Mouse (Mus musculus) gastrocnemius, adult 18-20 months (tissue): ENCODE results near the gene Uap1l1. TPM values are rescaled to one million over a fixed set of nuclear protein-coding genes. Genes with fewer than 3 reads are reported as not detected.
"Not testable (repeated sequence)": the region's sequence is repeated elsewhere in the genome, so short reads cannot be mapped to it uniquely, and the experiment has no call there.

Source experiments
- DNase-seq: peaks from one replicate; pipeline ENCODE4 v3.0.0; 2021; ENCODE audit warnings: low spot score
- long read RNA-seq, 2 experiments: library from polyadenylated mRNA; stranded (forward); transcript quantifications; one replicate each; pipeline ENCODE4 v2.0.0; 2021
- total RNA-seq, 2 experiments: library from RNA; stranded (reverse); gene quantifications; 2 replicates each; pipeline ENCODE4 v1.2.3; 2021

The Uap1l1 gene
- 1 to 10 TPM; 3.8 to 5.7 TPM for total RNA-seq
- long read RNA-seq, experiment 1, partial matches to known transcripts = 0 of 3 reads
- long read RNA-seq, experiment 1, other reads (novel, unspliced or antisense) = 1 of 3 reads
- long read RNA-seq, experiment 2, partial matches to known transcripts = 0 of 3 reads
- long read RNA-seq, experiment 2, other reads (novel, unspliced or antisense) = 1 of 3 reads

DNA sequence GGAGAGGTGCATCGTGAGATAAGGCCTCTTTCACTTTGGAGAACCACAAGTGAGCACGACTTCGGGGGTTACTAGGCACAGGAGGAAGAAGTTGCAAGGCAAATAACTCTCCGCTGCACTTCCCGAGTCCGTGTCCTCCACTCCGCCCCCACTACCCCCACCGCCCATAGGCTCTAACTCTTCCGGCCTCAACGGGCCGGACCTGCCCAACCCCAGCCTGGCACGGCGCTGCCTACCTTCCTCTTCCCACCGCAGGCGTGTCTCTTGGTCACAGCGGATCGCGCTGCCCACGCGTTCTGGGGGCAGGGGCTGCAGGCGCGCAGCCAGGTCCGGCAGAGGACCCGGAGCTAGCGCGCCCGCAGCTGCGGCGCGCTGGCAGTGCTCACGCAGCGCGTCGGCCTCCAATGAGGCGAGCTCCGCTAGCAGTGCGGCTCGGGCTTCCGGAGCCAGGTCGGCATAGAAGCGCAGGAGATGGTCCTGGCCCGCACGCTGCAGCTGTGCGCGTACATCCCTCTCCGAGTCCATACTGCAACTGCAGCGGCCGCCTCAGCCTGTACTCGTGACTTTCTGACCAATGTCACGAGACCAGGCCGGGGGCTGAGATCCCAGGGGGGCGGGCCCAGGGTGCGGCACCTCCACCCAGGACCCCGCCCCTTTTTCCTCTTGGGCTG, at the start of gene Uap1l1:
Gene Uap1l1, minus strand, starts transcription at position 592 of the 671 bp plus-strand sequence.
- DNase-seq = peak; percentile 80

DNA sequence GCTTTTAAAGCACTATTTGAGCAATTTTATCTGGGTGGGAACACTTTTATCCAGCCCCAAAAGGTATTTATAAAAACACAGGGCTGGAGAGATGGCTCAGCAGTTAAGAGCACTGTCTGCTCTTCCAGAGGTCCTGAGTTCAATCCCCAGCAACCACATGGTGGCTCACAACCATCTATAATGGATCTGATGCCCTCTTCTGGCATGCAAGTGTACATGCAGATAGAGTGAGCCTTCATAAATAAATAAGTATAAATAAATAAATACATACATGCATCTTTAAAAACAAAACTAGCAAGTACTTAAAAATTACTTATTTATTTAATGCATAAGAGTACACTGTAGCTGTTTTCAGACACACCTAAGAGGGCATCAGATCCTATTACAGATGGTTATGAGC, 48.0 kb upstream of the Uap1l1 start:
- DNase-seq = not testable (repeated sequence)

DNA sequence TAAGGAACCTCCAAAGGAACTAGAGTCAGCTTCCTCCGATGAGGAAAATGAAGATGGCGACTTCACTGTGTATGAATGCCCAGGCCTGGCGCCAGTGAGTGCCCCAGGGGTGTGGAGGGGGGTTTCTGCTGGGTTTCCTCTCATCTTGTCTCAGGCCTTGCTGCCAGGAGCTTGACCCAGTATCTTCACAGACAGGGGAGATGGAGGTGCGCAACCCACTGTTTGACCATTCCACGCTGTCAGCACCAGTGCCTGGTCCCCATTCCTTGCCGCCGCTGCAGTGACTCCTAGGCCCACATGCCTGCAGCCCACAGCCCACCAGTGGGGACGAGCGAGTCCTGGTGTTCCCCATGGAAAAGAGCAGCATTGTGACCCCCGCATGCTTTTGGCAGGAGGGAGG, 43.4 kb upstream of the Uap1l1 start:
- no peak for DNase-seq

DNA sequence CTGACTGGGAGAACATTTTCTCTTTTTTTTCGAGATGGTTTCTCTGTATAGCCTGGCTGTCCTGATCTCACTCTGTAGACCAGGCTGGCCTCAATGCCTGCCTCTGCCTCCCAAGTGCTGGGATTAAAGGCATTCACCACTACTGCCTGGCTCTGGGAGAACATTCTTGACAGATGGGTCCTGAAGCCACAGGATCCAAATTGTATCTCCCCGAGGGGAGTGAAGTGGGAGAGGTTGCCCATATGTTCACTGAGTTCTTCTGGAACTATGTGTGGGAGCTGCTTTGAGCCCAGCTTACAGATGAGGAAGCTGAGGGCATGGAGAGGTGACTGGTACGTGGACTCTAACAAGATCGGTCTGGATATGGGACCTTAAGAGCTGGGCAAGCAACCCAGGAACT, 38.5 kb upstream of the Uap1l1 start:
- DNase-seq = no peak

DNA sequence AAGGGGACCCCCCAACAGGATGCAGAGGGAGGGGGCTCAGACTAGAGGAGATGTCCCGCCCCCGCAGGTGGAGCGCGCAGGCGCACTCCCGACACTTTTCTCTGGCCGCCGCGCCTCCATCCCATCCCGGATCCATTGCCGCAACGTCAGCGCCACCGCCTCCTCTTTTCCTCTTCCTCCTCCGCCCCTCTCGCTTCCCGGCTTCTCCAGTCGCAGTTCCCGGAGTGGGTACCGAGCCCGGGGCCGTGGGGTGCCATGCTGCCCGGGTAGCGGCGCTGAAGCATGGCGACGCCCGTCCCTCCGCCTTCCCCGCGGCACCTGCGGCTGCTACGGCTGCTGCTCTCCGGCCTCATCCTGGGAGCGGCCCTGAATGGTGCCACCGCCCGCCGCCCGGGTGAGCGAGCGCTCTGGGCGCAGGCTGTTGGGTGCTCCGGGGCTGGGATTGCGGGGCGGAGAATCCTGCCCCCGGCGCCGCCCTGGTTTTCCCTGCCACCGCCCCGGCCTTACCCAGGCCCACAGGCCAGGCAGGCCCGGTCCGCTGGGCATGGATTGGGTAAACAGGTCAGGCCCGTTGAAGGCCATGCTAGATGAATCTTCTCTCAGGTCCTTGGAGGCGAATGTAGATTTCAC, 37.6 kb upstream of the Uap1l1 start:
- DNase-seq = peak; percentile 61

DNA sequence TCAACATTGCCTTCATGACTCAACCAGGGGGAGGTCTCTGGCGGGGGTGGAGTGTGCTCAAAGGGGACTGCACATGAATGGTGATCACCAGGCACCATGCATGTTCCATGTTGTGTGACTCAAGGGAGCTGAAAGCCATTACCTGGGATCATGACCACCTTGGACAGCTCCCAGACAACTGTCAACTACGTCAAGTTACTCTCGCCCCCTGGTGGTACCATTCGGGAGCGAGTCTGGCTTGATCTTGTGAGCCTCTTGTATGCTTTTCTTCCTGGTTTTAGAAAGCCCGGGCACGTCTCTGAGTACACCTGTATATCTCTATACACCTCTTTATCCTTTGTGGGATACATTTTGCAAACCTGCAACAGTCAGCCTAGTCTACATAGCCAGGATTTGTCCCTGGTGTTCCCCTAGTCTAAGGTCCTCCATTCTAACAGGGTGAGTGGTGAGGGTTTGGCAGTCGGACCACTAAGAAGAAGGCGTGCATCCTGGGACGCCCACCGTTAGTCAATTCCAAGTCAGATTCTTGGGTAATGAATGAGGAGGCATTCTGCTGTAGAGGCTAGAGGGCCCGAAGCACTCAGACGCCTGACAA, 37.0 kb upstream of the Uap1l1 start:
- DNase-seq = peak; percentile 38

DNA sequence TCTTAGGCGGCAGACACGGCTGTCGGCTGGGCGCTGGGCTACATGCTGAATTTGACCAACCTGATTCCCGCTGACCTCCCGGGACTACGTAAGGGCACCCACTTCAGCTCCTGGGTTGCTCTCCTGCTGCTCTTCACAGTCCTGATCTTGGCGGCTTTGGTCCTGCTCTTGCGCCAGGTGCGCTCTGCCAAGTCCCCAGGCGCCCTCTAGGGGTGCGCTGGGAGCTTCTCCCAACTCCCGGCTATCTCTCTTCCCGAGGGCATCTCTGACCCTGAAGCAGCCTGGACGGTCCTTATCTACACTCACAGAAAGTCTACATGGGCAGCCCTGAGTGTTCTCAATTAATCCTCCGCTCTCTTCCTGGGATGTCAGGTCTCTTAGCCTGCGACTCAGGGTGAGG, 35.3 kb upstream of the Uap1l1 start:
- DNase-seq = peak; percentile 62

DNA sequence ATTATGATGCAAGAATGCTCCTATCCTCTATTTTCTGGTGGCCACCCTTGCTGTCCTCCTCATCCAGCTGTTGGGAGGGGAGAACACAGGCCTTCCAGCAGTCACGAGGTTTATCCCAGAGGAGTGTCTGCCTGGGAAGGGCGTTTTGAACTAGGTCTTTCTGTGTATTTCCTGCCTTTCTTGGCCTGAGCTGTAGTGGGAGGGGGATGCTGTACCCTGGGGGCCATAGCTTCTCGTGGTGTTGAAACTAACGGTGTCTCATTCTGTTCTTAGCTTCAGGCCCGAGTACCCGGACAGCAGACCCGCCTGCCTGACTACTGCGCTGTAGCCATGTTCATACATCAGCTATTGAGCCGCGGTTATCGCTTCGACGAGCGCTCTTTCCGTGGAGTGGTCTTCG, 34.8 kb upstream of the Uap1l1 start:
- peak; percentile 80 for DNase-seq

DNA sequence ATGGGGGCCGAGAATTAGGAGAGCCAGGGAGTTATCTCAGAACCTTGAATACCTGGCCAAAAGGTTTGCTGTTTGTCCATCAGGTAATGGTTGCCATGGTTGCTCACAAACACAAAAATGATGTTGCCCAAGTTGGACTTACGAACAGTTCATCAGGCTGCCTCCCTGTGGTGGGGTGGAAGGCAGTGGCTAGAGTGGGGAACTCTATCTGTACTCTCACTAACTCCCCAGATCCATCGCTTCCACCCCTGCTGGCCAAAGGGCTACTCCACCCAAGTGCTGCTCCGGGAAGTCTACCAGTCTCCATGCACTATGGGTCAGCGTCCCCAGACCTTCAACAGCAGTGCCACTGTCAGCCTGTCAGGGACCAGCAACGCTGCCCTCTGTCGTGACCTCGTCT, 33.6 kb upstream of the Uap1l1 start, which contains the start of gene Npdc1:
Gene Npdc1, plus strand, starts transcription at position 301 of the 400 bp plus-strand sequence.
- DNase-seq = no peak

DNA sequence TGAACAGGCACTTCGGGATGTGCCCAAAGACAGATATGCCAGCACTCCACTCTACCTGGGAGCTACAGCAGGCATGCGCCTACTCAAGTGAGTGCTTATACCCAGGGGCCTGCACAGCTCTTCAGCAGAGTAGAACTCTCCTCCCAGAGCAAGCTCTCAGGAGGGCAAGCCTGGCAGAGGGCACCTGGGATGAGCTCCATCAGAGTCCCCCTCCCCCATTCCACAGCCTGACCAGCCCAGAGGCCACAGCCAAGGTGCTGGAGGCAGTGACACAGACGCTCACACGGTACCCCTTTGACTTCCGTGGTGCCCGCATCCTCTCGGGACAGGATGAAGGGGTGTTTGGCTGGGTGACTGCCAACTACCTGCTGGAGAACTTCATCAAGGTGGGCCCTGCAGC, 32.6 kb upstream of the Uap1l1 start:
- DNase-seq = no peak

DNA sequence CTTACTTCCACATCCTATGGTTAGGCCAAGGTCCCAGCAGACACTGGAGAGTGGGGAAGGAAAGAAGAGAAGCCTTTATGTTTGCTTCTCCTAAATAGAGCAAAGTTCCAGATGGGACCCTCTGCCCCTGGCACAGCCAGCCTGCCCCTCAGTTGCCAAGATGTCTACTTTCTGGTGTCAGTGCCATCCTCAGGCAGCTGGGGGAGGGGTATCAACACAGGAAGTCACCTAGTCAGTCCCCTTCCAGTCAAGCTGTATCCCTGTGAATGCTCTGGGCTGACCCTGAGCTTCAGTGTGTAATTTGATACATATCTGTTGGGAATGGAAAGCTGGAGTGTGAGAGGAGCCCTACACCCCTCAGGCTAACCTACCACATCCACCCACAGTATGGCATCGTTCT, 31.5 kb upstream of the Uap1l1 start:
- no peak for DNase-seq

DNA sequence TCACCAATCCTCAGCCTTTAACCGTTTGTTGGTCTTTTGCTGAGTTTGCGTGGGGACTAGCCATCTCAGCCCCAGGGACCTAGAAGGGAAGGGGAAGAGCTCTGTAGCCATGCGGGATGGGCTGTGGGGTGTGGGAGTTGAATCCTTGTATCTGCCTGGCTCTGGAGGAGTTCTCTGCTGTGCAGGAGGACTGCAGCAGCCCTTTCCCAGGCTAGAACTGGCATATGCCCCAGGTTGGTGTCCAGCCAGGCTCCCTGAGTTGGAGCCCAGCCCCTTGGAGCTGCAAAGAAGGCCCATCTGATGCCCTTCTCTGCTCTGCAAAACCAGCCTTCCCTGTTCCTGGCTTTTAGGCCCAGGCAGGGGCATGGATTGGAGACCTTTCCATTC, 31.1 kb upstream of the Uap1l1 start:
- no peak for DNase-seq

DNA sequence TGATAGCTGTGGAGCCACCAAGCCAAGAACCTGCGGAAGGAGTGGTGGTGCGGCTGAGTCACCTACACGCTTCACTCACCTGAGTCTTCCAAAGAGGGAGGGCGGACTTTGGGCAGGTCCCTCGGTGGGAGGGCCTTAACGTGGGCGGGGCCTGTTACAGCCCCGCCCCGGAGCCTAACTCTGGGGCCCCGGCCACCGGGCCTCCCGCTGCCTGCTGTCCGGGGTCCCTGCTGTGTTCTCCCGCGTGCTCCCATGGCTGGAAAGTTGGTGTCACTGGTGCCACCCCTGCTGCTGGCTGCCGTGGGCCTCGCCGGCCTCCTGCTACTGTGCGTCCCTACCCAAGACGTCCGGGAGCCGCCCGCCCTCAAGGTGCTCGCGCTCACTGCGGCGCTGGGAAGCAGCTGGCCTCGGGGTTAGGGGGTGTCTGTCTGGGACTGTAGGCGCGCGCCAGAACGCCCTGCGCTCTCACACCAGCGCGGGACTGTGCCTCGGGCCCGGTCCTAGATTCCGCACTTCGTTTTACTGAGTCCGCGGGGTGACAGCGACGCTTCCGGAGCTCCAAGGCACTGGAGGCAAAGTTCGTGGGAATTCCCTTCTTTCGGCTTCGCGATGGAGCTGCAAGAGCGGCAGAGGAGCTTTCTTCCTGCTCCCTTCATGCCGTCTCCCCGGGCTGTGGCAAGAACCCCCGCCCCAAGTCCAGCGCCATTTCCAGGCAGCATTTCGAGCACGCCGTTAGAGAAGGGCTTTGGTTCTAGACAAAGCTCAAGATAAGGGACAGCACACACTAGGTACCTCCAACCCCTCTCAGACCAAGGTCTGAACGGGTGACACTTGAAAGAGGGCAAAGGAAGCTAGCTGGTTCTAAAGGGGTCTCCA, 30.5 kb upstream of the Uap1l1 start, which contains the start of gene Entpd2:
Gene Entpd2, plus strand, starts transcription at position 154 of the 876 bp plus-strand sequence.
- DNase-seq = peak; percentile 39

DNA sequence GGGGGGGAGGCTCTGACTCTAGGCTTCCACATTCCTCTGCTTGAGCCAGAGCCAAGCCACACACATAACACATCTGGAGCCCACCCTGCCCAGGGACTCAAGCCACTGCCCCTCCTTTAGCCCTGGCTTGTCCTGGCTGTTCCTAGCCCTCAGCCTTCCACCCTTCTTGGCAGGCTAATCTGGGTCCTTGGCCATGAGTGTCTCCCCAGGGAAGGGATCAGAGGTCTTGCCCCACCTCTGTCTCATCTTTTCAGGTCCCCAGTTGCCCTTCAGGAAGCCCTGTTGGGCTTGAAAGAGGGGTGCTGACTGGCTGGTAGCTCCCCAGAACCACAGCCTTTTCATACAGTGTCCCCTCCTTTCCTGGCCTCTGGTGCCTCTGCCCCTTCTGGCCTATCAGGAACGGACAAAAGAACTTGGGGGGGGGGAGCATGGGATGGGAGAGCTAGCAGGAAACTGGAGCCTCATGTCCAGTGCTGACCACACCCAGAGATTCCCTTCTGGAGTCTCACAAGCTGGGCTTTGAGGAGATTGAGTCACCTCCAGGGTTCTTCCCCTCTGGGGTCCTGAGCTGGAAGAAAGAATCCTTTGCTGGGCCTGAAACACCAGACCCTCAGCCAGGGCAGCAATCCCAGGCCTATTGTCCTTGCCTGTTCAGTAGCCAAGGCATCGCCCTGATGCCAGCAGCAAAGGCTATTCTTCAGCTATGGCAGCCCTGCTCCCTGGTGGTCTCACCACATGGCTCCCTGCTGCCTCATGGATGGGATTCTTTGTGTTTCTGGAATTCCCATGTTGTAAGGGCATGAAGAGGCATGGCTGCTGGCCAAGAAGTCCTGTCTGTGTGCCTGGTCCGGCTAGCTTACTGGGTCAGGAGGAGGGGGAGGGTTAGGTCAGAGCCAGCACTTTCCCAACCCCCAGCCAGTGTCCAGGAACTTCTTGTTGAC, 29.1 kb upstream of the Uap1l1 start:
- peak; percentile 76 for DNase-seq

DNA sequence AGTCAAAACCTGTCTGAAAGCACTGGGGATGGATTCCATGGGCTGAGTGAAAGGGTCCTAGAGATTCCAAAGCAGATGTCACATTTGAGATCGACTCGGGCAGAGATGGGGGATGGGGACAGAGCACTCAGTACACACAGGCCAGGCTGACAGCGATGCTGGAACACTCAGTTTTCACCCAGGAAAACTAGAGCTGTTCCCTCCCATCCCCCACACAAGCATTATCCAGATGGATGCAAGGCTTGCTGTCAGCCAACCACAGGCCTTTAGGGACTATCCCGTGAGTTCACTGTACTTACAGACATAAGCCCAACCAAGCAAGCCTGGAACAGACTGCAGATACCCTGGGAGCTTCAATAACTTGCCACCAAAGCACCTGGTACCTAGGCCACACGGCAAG, 25.8 kb upstream of the Uap1l1 start:
- DNase-seq = no peak

DNA sequence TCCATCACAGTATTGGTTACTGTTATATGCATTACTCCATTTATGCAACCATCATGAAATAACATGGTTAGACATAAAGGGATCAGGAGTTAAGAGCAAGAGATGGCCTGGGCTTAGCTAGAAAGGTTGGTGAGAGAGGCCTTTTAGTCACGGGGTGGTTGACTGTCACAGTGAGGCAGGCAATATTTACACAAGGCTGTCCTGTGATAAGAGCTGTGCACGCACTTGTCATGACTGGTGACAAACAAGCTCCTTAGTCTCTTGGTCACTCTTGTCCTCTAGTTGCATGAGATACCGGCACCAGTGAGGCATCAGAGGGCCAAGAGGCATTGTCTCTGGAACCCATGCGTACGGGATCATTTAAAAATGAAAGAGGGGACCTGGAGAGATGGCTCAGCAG, 19.0 kb upstream of the Uap1l1 start:
- no peak for DNase-seq

DNA sequence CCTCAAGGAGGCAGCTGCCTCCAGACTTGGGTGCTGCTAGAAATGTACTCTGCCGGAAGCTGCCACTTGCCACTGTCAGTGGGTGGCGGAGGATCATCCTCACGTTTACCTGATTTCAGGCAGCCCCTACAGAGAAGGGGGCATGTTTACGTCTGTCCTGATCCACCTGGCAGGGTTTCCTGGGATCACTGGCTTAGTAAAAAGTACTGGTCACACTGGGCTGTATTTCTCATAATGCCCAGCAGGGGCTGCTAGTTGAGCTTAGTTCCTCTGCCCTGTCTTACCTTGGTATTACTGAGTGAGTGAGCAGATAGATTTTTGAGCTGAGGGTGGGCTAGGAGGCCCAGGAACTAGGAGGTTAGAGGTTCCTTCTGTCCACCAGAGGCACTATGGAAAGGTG, 11.1 kb upstream of the Uap1l1 start:
- peak; percentile 65 for DNase-seq

DNA sequence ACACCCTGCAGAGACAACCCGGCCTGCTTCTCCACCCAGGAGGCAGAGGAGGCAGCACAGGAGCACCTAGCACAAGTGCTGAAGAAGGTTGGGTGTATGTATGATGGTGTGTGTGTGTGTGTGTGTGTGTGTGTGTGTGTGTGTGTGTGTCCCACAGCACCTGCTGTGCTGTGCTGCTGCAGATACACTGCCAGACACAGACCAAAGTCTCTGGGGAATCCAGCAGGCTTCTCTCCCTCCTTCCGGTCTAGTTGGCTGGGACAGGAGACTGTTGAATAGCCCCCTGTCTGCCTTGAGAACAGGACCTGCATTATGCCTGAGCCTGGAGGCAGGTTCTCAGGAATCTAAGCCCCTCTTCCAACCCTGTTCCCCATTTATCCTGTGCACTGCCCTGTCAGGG, 7.9 kb upstream of the Uap1l1 start:
- no peak for DNase-seq

DNA sequence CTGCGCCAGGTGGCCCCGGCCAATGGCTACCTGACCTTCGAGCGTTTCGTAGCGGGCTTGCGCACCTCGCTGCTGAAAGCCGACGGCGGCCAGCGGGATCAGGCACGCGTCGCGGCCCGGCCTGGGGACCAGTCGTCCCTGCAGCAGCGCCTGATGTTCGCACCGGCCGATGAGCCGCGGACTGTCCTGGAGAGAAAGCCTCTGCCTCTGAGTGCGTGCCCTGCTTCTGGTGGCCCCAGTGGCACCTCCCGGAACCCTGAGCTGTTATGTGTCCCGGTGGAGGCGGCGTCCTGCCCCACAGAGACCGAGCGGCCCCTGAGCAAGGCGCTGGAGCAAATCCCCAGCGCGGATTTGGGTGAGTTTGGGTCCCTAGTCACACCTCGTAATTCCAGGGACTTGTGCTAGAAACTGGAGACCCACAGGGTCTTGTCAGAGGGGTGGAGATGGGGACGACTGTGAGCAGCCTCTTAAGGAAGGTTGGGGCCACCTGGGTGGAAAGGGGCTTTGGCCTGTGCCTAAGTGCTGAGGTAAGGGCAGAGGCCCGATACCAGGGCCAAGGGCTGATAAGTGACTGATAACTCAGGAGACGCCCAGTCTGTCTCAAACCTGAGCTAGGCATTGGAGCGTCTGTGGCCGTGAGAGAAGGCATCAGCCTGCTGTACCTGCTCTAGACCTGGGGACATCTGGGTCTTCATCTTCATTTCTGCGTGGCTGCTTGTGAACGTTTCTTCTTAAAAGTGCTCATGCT, 7.3 kb upstream of the Uap1l1 start:
- no peak for DNase-seq
